Mouse (Mus musculus): Measurements from ENCODE around the gene Acot11.

DNA sequence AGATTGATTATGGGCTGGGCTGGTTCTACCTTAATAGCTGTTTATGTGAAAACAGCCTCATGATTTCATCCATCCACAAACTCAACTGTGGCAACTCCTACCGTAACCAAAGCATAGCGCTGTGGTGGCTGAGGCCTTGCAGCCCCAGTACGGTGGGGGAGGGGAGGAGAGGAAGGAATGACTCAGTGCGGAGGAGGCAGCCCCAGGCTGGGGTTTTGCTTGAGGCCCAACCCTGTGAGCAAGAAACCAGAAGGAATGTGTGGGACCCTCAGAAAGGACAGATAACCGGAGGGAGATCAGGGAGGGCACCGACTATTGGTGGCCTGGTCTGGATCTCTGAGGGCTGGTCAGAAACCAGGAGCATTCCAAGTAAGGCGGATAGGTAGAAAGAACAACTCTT is 17.0 kb downstream of the Acot11 start:
- TF ChIP-seq POLR2A (IDR thresholded peaks at IDR 0.05; ENCODE audit: extremely low read depth, insufficient read depth, low read length) (no peak), CTCF (IDR thresholded peaks at IDR 0.05; ENCODE audit: low read depth, low read length) (no peak)

Measured in liver, adult 2 months (tissue).